Mouse (Mus musculus) forebrain, embryonic 10.5 days (tissue): Measurements from ENCODE around the gene Lrp4. TPM values are rescaled to one million over a fixed set of nuclear protein-coding genes. Genes with fewer than 3 reads are reported as not detected.

Experiments
- DNase-seq: peaks from one replicate; pipeline ENCODE4 v3.0.0-alpha.2; 2017; ENCODE audit warnings: low spot score; ENCODE audit errors: extremely low spot score
- H3K27ac ChIP-seq: fragments of 300-500 bp; sonication (generic); 2 replicates; pipeline ENCODE4 v1.5.1; 2016; ENCODE audit warnings: mild to moderate bottlenecking
- H3K27me3 ChIP-seq: fragments of 300-500 bp; sonication (generic); 2 replicates; pipeline ENCODE4 v1.6.1; 2016; ENCODE audit warnings: mild to moderate bottlenecking; ENCODE audit not compliant: poor library complexity, severe bottlenecking
- H3K36me3 ChIP-seq: fragments of 300-500 bp; sonication (generic); replicated peaks from 2 replicates; pipeline ENCODE4 v1.6.1; 2016; ENCODE audit warnings: mild to moderate bottlenecking, moderate library complexity
- H3K4me1 ChIP-seq: fragments of 300-500 bp; sonication (generic); 2 replicates; pipeline ENCODE4 v1.6.1; 2016
- H3K4me3 ChIP-seq: fragments of 300-500 bp; sonication (generic); 2 replicates; pipeline ENCODE4 v1.5.1; 2016; ENCODE audit warnings: mild to moderate bottlenecking, moderate library complexity
- H3K9me3 ChIP-seq: fragments of 300-500 bp; sonication (generic); 2 replicates; pipeline ENCODE4 v1.6.1; 2016; ENCODE audit warnings: mild to moderate bottlenecking, moderate library complexity
- WGBS: fragments of 180-500 bp; shearing (Covaris S2); methylation state at CpG from one replicate; pipeline ENCODE4 v1.1.7; 2016; 5-methylcytosine and 5-hydroxymethylcytosine counted together
- polyA plus RNA-seq: library from polyadenylated mRNA; unstranded; fragments of >200 nt; fragmentation: Nextera tagmentation; extraction: Ambion mirVana; gene quantifications from 2 replicates; pipeline ENCODE4 v1.2.1, GENCODE M21; 2016

The Lrp4 gene
- polyA plus RNA-seq, 1 experiment from 2014 or later = 10.6 TPM

- Histone ChIP-seq H3K9me3 (no peaks in the 10 kb centered on the region), H3K27me3 (no peaks in the 10 kb centered on the region), H3K27ac (no peak overlapping the region), H3K4me3 (no peak overlapping the region), H3K36me3 (peaks cover 97% of the 10 kb centered on the region), H3K4me1 (no peaks in the 10 kb centered on the region)
- DNase-seq = no peak
- WGBS = 93% methylated on average over 8 of the region's 8 CpGs
Observed at GRCm38 (mm10) chr2:91508076-91508475, 50.8 kb downstream of the Lrp4 start.

- H3K27me3 ChIP-seq = no peaks in the 10 kb centered on the region
- WGBS = 15% methylated on average over 2 of the region's 2 CpGs
- peaks cover 32% of the 10 kb centered on the region for H3K36me3 ChIP-seq
- no peak for DNase-seq
- no peak overlapping the region for H3K4me3 ChIP-seq
- peaks cover 9% of the 10 kb centered on the region for H3K4me1 ChIP-seq
- no peaks in the 10 kb centered on the region for H3K9me3 ChIP-seq
- no peak overlapping the region; the same call in 1 of the 2 replicates for H3K27ac ChIP-seq
Observed at GRCm38 (mm10) chr2:91517186-91517585, 59.9 kb downstream of the Lrp4 start.

- peaks cover 36% of the 10 kb centered on the region for H3K36me3 ChIP-seq
Observed at GRCm38 (mm10) chr2:91526294-91527146, 69.2 kb downstream of the Lrp4 start, which contains the start of gene Ckap5. Ckap5 (plus strand) TSS chr2:91526762.

GRCm38 (mm10) chr2:91527147-91527486, 69.8 kb downstream of the Lrp4 start:
- H3K4me1 ChIP-seq = peaks cover 12% of the 10 kb centered on the region; the same call in 1 of the 2 replicates
- DNase-seq = no peak
- WGBS = 0% methylated on average over 15 of the region's 15 CpGs
- peaks cover 22% of the 10 kb centered on the region; the same call in 1 of the 2 replicates for H3K9me3 ChIP-seq
- H3K4me3 ChIP-seq = peak overlapping the region; percentile 98
- H3K27ac ChIP-seq = peak overlapping the region; percentile 100
- H3K36me3 ChIP-seq = peaks cover 42% of the 10 kb centered on the region
- no peaks in the 10 kb centered on the region for H3K27me3 ChIP-seq

More at GRCm38 (mm10) chr2:91526294-91527146, 69.2 kb downstream of the Lrp4 start, which contains the start of gene Ckap5:
- H3K4me3 ChIP-seq = peak within 1 kb of the TSS; percentile 98
- peaks cover 12% of the 10 kb centered on the region; the same call in 1 of the 2 replicates for H3K4me1 ChIP-seq
- WGBS = 2% methylated on average over 64 of the region's 64 CpGs
- peak within 1 kb of the TSS; percentile 100 for H3K27ac ChIP-seq
- peak; percentile 97 for DNase-seq
- H3K27me3 ChIP-seq = no peaks in the 10 kb centered on the region
- H3K9me3 ChIP-seq = peaks cover 22% of the 10 kb centered on the region; the same call in 1 of the 2 replicates

GRCm38 (mm10) chr2:91537588-91538205, 80.4 kb downstream of the Lrp4 start:
- Histone ChIP-seq H3K27me3 (no peaks in the 10 kb centered on the region), H3K27ac (no peak overlapping the region), H3K9me3 (no peaks in the 10 kb centered on the region), H3K4me3 (peak overlapping the region; percentile 37), H3K4me1 (peaks cover 19% of the 10 kb centered on the region), H3K36me3 (peaks cover 29% of the 10 kb centered on the region)
- DNase-seq = peak; percentile 56
- whole genome bisulfite sequencing = 5% methylated on average over 17 of the region's 17 CpGs

Other genes starting within 250 kb of the Lrp4 start
- gene Ddb2, start 220.5 kb upstream of the Lrp4 start, polyA plus RNA-seq = 9.3 and 10.6 TPM in 2 replicates
- gene Pacsin3, start 201.6 kb upstream of the Lrp4 start, polyA plus RNA-seq = 38.7 and 40.1 TPM in 2 replicates
- 97.5 and 99.0 TPM in 2 replicates for gene Arfgap2, start 192.5 kb upstream of the Lrp4 start, polyA plus RNA-seq
- gene 1110051M20Rik, start 12.8 kb upstream of the Lrp4 start, polyA plus RNA-seq = 95.7 and 100 TPM in 2 replicates
- 150 and 154 TPM in 2 replicates for gene Ckap5, start 69.3 kb downstream of the Lrp4 start, polyA plus RNA-seq
- 0.06 TPM in 1 of 2 replicates, not detected in the other for gene F2, start 178.9 kb downstream of the Lrp4 start, polyA plus RNA-seq
- 10.1 and 11.6 TPM in 2 replicates for gene Zfp408, start 192.3 kb downstream of the Lrp4 start, polyA plus RNA-seq
- 67.4 and 70.0 TPM in 2 replicates for gene Arhgap1, start 192.3 kb downstream of the Lrp4 start, polyA plus RNA-seq